Mouse (Mus musculus): Measurements from ENCODE around the gene Dlgap3. TPM values are rescaled to one million over a fixed set of nuclear protein-coding genes. Genes with fewer than 3 reads are reported as not detected.
A peak's percentile ranks its signal among the peaks of the same experiment; 100 is the strongest.

Dlgap3 gene
- total RNA-seq, 2 experiments from 2014 or later, result 218 to 228 TPM

- no peak for DNase-seq (ENCODE audit: low spot score in 2 of 2)
These were observed 5.3 kb downstream of the Dlgap3 start for GRCm38 (mm10) chr4:127174075-127174899.

- DNase-seq (ENCODE audit: low spot score in 2 of 2), result no peak
These were observed 5.9 kb downstream of the Dlgap3 start for GRCm38 (mm10) chr4:127174900-127175278.

DNA sequence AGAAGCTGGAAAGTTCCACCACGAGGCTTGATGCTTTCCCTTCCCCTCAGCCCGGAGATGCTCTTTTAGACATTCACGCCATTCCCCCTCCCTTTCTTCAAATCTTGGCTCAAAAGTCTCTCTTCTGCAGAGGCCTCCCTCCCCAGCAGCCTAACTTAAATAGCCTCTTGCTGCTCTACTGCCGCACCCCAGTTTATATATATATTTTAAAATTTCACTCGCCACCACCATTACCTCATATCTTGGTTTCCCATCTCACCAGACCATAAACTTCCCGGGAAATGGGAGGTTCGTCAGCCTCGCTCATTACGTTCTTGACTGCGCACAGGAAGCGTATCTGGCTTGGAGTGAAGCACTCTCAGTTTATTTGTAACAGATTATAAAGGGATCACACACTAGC, 9.0 kb downstream of the Dlgap3 start:
- DNase-seq (ENCODE audit: low spot score in 2 of 2), result no peak

DNA sequence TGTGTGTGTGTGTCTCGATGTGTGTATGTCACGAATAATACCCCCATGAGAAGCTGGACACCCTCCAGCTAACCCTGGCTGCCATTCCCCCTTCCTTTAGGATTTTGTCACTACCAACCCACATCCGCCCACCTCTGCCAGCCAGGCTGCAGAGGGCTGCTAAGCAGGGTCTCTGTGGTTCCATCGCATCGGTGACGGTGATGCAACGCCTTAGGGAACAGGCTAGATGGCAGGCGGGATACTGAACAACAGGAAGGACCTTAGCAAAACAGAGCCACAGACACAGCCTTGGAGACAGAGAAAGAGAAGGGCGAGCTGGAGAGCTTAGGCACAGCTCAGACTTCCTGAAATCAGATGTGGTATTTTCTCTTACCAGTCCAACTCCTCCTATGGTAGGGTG, 9.7 kb downstream of the Dlgap3 start:
- no peak for DNase-seq (ENCODE audit: low spot score in 2 of 2)

DNA sequence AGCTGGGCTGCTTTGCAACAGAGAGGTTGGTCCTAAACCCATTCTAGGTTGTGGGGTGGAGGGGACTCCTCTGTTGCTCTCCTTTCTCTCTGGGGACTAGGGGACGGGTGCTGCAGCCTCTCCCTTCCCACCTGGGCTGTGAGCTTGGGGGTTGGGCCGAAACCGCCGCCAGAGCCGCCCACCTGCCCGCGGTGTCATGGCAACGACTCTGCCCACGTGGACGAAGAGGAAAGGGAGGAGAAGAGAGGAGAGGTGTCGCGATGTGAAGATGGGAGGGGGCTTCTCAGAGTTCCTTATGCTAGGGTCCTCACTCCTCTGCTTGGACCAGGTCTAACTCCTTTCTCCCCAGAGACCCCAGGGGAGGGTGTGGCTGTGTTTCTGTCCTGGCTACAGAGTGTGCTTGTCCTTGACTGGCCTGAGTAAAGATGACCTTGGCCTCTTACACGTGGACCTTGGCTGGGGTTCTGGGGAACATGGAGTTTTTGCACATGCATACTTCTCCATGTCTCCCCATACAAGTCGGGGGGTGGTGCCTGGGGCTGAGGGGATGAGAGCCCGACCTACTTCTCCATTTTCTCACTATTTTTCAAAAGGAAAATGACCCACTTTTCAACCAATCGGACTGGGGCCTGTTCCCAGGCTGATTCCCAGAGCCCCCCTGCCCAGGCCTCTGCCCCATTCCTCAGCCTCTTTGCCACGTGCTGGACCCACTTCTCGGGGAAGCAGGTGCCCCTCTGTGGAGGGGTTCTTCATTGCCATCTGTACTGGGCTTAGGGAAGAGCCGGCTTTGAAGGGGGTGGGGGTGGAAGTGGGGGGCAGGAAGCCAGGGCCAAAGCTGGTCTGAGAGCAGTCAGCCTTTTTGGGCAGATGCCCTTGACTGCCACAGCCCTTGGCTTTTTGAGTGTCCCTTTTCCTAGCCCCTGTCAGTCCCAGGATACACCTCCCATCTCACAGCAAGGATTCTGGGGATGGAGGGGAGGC, 10.8 kb downstream of the Dlgap3 start:
- DNase-seq (ENCODE audit: low spot score in 2 of 2), result peak in 1 of 2 experiments; percentile 57

DNA sequence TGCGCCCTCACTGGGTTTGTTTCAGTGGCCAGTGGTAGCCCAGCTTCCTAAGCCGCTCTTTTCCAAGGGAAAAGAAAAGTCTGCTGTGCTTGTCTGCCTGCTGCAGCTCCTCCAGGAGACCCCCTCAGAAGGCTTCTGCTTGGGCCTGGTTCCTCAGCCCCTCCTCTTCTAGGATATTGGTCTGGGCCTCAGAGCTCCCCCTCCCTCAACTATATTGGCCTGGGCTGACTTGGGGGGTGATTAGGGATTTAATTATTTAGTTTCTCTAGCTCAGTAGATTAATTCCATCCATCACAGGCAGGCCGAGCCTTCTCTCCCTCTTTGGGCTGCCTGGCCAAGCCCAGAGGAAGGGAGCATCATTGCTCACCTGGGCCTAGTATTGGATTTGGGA, 11.4 kb downstream of the Dlgap3 start:
- no peak for DNase-seq (ENCODE audit: low spot score in 2 of 2)

DNA sequence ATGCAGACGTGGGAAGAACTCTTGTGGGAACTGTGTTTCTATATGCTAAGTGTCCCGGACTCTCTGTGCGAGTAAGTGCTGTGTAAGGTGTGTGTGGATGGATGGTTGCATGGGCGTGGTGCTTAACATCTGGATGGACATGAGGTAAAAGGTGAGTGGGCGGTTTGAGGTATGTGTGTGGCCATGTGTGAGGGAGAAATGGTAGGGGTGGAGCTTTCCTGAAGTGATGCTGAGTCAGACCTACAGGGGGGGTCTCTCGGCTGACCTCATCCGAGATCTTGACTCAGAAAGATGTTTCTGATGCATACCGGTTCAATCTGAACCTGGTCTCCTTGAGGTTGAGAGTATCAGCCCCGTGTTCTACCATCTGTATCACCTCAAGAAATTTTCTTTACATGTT, 12.0 kb downstream of the Dlgap3 start:
- DNase-seq (ENCODE audit: low spot score in 2 of 2), result no peak

DNA sequence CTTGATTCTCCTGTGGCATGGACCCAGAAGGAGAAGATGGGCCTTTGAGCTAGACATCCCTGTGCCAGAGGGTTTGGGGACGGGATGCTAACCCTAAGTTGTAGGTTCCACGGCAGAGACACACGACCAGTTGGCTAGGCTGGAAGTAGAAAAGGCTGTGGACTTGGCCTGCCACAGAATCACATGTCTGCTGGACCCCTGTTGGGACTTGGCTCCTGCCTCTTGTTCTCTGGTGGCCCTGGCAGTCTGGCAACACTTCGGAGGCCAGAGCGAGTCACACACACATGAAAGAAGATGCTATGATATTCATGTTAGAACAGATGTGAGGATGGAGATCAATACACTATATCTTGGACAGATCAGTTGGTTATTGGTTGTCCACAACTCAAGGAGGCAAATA, 14.9 kb downstream of the Dlgap3 start:
- no peak for DNase-seq (ENCODE audit: low spot score in 2 of 2)

- no peak for DNase-seq (ENCODE audit: low spot score in 2 of 2)
These were observed 21.9 kb downstream of the Dlgap3 start for GRCm38 (mm10) chr4:127190921-127191320.

GRCm38 (mm10) chr4:127192704-127193103, 23.7 kb downstream of the Dlgap3 start:
- DNase-seq (ENCODE audit: low spot score in 2 of 2), result no peak

DNA sequence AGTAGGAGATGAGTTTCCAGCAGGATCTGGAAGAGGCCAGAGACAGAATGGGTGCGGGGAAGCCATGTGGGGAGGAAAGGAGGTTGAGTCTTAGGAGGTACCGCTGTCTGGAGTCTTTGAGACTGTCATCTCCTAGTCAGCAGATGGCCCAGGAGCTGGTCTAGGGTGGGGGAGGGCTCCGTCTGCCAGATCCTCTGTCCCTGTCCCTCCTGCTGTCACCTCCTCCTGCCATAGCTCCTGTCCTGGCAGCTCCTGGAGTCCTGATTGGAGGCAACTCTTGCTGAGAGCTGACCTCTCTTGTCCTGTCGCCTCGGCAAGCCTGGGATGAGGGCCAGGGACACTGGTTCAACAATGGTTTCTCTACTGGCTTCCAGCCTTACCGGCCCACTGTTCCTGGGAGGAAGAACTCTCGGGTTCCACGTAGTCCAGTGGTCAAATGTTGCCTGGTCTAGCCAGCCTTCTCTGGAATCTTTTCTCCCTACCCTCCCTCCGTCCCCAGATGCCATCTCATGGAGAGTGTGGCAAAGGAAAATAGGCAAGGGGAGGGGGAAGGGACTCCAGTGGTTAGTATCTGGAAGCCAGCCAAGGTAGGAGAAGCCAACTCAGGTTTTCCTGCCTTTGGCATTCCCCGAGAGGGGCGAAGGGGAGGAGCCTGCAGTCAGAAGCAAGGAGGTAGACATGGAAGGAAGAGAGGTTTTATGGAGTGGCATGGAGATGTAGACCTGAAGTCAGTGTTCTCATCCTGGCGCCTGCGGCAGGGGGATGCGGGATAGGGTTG, 24.6 kb downstream of the Dlgap3 start:
- no peak for DNase-seq (ENCODE audit: low spot score in 2 of 2)

GRCm38 (mm10) chr4:127194477-127195269, 25.7 kb downstream of the Dlgap3 start:
- no peak for DNase-seq (ENCODE audit: low spot score in 2 of 2)

DNA sequence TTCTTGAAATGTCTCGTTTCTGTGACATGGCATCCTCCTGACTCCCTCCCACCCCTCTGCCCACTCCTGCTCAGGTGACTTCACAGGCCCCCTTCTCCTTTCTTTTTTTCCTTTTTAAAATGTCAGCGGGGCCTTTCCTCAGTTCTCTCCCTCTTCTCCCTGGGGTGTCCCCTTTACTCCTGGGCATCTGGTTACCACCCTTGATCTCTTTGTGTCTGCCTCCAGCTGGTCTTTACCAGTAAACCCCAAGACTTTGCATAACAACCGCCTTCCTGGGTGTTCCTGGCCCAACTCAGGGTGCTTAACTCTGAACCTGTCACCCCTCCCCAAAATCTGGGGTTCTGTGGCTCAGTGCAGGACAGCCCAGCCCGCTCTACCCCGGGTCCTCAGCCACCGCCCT, 29.6 kb downstream of the Dlgap3 start:
- no peak for DNase-seq (ENCODE audit: low spot score in 2 of 2)

DNA sequence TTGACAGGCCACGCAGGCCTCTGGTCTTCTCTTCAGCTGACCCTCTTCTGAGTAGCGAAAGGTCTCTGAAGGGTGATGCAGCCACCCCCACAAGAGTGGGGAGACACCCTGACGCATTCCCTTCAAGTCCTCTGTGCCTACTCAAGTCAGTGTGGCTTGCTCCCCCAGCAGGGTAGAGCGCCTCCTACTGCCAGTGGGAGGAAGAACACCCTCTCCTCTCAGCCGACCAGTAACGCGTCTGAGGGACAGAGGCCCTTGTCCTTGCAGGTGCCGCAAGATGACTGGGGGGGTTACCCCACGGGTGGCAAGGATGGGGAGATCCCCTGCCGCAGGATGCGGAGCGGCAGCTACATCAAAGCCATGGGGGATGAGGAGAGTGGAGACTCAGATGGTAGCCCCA, 30.4 kb downstream of the Dlgap3 start:
- DNase-seq (ENCODE audit: low spot score in 2 of 2), result no peak

GRCm38 (mm10) chr4:127200164-127200722, 31.2 kb downstream of the Dlgap3 start:
- DNase-seq (ENCODE audit: low spot score in 2 of 2), result no peak

- DNase-seq (ENCODE audit: low spot score in 2 of 2), result no peak
These were observed 32.0 kb downstream of the Dlgap3 start for GRCm38 (mm10) chr4:127200769-127201617.

DNA sequence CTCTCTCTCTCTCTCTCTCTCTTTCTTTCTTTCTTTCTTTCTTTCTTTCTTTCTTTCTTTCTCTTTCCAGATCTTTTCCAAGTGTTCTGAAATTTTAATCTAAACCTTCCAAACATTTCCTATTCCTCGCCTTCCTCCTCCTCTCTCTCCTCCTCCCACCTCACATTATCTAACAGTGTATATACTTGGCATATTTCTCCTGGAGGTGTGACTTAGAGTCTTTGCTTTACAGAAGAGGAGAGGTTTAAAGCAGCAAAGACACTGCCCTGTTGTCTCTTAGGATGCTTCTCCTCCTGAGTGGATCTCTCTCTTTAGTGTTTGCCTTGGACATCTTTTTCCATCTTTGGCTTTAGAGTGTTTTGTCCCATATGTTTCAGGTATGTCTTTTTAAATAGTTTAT, 34.1 kb downstream of the Dlgap3 start:
- no peak for DNase-seq (ENCODE audit: low spot score in 2 of 2)

GRCm38 (mm10) chr4:127211318-127211717, 42.3 kb downstream of the Dlgap3 start:
- DNase-seq (ENCODE audit: low spot score in 2 of 2), result no peak

DNA sequence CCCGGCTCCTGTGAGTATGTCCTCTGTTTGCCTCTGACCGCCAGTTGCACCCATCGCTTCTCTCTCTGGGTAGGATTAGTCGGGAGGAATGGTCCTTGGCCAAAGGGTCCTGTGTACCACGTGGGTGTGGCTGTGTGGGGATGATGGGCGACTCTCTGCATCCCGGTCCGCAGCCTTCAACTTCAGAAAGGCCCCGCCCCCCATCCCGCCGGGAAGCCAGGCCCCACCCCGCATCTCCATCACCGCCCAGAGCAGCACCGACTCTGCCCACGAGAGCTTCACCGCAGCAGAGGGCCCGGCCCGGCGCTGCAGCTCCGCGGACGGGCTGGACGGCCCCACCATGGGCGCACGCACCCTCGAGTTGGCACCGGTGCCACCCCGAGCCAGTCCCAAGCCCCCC, 45.5 kb downstream of the Dlgap3 start:
- no peak for DNase-seq (ENCODE audit: low spot score in 2 of 2)
